Mouse (Mus musculus) CD4-positive helper T cell, adult 2 months (primary cell): ENCODE data around the gene Furin.

ENCODE experiments used
- DNase-seq: peaks from one replicate; pipeline ENCODE4 v3.0.0-alpha.2; 2012; ENCODE audit warnings: low read depth, missing footprints, low spot score

Furin gene

DNA sequence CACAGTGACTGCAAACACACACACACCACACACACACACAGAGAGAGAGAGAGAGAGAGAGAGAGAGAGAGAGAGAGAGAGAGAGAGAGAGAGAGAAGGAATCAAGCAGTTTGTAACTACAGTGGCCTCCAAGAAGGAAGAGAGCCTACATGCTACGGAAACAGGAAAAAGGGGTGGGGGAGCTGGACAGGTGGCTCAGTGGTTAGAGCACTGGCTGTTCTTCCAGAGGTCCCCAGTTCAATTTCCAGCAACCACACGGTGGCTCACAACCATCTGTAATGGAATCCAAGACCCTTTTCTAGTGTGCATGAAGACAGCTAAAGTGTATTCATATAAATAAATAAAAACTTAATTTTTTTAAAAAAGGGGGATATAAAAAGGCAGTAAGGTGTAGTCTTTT lies 32.6 kb downstream of the Furin start:
- no peak for DNase-seq

DNA sequence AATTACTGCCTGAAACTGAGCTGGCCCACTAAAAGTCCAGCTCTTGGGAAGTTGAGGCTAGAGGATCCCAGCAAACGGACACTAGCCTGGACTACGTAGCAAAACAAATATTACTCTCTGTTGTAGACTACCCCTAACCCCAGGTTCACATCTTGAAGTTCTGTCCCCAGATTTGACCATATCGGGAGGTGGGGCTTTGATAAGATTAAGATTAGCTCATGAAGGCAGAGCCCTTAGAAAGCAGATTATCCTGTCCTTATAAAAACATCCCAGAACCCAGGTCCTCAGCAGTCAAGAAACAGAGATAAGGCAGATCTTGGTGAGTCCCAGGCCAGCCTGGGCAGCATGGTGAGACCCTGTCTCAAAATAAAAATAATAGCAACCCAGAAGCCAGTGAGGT lies 33.1 kb downstream of the Furin start:
- no peak for DNase-seq

DNA sequence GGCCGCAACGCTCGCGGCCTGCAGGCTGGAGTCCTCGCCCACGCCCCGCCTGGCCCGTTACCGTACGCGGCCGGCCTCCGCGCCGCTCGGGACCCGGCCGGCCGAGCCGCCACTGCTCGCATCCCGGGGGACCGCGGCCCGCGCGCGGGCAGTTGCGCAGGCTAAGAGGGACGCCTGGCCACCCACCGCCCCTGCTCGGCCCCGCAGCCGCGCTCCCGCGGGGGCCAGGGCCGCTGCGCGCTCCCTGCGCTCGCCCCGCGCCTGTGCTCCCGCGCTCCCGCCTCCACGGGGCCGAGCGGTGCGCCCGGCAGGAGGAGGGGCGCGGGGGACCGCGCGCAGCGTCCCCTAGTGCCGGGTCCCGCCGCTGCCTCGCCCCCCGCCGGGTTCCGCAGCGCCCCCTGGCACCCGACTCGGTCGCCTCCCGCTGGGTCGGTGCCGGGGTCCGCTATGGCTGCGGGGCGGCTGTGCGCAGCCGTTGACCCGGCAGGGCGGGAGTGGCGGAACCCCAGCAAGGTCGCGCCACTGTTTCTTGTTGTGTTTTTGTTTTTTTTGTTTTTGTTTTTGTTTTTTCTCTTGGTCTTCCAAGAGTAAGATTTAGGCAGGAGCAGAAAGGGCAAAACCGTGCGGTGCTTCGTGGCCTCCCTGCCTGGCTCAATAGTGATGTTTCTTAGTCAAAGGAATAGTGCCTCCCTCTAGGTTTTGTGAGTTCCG lies 34.0 kb downstream of the Furin start, which contains the start of gene Man2a2:
TSS of gene Man2a2 (minus strand) at position 335 of the 711 bp plus-strand sequence.
- DNase-seq = peak; percentile 83

DNA sequence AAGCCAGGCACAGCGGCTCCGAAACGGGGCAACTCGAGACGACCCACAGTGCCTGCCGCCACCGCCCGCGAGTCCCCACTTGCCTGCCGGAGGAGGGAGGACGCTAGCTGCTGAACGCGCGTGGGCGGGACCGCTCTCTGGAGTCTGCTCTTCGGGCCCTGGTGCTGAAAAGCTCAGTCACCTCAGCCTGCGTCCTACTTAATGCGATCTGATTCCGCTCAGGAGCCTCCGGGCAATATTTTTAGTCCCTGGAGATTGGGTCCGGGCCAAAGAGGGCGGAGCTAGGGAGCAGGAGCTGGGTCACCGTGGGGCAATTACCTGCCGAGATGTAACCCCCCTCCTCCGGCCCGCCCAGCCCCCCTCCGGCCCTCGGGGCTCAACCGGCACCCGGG lies 34.6 kb downstream of the Furin start:
- peak; percentile 90 for DNase-seq

DNA sequence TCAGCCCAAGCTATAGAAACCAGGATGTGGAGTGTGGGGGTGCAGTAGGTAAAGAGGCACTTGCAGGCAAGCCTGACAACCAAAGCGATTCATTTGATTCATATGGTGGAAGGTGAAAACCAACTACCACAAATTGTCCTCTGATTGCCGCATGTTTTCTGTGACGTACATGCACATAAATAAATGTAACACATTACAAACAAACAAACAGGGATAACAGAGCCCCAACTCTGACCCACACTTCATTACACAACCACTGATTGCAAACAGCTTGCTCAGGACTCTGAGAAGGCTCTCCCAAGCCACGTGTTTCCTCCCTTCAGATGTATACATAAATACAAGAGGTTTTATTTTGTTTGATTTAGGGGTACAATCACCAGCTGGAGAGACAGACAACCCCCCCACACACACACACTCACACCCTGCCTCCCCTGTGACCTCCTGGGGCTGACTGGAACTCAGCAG lies 35.2 kb downstream of the Furin start:
- DNase-seq = peak; percentile 65

DNA sequence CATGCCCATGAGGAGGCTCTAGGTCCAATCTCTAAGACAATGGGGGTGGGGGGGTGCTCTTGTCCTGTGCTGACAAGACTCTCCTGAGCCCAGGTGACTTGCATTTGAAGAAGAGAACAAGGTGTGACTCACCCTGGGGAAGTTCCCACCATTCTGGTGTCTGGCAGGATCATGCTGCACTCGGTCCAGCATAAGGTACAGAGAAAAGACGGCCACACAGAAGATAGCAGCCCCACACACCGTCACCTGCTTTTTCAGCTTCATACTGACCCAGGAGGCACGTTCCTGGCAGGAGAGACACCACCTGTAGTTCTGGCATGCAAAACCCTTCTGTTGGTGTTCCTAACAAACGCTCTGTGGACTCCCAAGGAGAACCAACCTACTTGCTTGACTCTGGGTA lies 35.8 kb downstream of the Furin start:
- DNase-seq = no peak

DNA sequence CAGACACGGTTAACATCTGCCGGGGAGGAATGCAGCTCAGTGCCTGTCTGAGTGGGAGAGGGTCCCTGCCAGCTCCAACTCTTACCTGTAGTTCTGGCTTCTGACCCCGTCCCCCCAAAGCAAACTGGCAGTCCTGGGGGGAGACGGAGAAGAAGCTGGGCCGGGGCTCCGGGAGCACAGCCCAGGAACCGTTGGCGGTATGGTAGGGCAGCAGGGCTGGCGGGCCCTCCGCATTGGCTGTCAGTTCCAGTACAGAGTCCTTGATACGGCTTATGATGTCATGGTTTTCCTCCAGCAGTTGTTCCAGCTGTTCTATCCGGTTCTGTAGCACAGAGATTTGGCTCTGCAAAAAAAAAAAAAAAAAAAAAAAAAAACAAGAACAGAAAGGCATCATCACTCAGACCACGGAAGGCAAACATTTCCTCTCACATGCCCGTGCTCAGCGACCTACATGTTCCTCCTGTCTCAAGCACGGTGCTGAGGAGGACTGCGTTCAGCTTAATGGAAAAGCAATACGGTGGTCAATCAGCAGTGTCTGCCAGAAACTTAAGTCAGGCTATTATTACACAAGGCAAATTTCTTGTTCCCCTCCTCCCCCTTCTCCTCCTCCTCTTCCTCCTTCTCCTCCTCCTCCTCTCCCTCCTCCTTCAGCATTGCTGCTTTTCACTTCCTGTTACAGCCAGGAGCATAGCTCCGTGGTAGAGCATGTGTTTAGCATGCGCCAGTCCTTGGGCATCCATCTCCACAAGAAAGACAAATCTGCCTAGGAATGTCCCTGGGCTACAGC lies 36.4 kb downstream of the Furin start:
- peak; percentile 81 for DNase-seq

DNA sequence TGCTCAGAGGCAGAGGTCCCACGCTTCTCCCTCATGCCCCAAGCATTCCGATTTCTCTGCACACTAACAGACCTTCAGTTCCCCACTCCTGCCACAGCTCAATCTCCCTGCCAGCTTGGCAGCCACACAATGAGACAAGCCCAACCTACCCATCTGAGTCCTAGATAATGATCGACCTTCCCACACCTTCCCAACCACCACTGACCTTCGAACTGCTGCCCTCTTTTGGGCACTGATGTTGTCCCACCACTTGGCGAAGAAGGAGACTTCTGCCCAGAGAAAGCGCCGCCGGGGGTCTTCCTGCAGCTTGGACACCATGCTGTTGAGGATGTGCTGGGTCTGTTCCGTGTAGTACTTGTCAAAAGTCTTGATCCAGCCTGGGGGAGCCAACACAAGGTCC lies 37.2 kb downstream of the Furin start:
- DNase-seq = no peak

DNA sequence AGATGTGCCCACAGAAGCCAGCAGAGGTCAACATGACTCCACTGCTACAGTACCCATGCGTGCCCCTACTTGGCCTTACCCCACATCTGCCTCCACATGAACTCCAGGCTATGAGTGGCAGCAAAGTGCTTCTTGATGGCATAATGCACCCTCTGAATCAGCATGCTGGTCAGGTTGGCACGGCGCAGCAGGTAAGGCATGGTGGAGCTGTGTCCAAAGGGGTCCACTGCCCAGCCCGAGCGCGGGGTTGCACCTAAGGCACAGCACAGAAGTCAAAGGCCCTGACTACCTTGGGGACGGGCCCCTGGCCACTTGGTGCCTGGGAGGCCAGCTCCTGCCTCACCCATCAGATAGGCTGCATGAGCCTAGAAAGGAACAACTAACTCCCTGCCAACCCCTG lies 38.0 kb downstream of the Furin start:
- DNase-seq = no peak

DNA sequence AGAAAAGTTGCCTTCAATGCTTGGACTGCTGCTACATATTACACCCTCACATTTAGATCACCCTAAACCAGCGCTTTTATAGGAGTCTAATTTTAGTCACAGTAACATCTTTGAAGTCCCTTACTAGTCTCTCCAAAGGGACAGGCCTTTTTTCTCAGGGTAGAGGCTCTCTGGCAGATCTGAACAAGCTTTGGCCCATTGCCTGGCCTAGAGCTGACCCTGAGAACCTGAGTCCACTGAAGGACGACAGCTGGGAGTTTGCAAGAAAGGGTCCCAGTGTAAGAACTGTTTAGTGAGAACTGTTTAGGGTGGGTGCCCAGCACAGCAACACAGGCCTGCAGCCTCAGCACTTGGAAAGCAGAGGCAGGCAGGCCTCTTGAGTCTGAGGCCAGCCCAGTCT lies 39.5 kb downstream of the Furin start:
- DNase-seq = no peak

DNA sequence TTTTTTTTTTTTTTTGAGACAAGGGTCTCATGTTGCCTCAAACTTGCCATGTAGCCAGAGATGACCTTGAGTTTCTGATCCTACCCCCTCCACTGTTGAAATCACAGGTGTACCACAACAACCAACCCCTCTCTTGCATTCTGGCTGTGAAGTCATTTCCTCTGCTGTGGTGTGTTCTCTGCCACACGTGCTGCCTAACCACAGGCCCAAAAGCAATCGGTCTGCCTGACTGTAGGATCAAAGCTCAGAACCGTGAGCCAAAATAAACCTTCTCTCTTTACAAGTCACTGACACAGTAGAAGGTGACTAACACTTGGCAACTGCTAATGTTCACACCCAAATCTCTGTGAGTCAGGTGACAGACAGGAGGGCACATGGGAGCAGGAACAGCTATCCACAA lies 44.8 kb downstream of the Furin start:
- DNase-seq = no peak

DNA sequence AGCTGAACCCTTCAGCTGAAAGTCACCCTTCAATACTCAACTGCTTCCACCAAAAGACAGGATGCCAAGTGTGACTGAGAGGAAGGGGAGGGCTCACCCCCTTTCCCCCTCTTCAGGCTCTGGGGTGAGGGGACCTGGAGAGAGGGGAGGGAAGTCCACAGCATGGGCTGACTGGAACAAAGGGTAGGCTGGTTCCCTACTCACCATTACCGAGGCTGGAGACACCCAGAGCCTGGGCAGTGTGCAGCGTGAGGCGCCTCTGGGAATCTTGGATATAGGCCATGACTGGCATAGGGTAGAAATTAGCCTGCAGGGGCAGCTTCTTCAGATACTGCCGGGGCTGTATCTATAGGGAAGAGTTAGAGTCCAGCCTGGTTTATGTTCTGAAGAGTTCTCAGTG lies 47.2 kb downstream of the Furin start:
- DNase-seq = no peak

DNA sequence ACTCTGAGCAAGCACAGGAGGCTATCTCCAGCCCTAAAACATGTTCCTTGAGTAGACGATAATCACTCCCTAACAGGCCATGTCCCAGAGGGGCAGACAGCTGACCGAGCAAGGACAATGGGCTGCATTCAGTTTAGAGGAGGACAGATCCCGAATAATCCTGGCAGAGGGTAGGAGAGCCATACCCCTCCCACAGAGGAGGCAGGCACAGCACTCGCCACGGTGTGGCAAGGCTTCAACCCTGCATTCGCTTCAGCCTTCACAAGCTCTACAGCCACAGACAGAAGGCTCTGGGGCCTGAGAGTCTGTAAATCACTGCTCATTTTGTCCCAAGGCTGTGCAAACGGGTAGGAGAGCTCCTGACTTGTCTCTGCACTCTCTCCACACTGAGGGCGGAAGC lies 48.1 kb downstream of the Furin start:
- DNase-seq = no peak

DNA sequence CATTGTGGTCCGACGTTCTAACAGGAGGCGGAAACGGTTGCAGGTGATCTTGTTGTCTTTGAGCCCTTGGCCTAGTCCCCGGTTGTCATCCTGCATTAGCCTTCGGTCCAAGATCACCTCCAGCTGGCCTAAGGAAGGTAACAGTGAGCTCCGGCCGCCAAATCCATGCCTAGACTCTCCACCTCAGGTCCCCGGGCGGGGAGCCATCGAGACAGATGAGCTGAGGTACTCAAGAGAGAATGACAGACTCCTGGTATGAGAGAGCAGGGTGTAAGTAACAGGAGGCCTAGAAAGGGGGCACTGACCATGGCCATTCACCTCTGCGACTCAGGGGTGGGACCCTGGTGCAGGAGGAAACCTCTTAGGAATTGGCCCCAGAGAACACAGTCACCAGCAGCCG lies 48.9 kb downstream of the Furin start:
- no peak for DNase-seq

DNA sequence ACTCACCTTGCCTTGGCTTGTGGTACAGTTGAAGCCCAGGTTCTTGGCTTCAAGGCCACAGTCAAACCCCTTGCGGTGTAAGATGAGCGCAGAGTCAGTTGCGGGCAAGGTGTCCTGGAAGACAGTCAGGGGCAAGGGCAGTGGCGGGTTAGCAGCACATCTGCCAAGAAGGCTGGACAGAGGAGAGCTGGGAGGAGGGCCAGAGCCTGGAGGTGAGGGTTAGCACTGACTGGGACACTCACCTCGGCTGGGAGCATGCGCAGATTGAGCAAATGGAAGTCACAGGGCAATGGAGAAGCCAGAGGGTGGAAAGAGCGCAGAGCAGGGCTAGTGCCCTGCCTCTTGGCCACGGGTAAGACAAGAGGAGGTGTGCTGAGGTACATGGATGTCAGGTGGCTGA lies 52.3 kb downstream of the Furin start:
- DNase-seq = no peak

DNA sequence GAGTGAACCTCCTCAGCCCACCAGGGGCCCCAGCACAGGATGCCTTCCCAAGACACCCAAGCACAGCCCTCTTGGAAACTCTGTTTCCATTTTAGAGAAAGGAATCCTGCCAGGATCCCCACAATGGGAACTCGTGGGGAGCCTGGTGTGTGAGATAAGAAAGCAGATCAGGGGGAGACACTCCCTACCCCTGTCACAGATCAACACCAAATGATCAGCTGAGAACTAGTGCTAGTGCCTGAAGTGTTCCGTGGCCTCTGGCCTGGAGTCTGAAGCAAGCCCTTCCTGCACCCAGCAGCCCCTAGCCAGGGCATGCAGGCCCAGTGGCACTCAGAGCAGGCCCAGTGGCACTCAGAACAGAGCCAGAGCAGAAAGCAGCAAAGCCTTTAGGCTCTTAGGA lies 54.4 kb downstream of the Furin start:
- no peak for DNase-seq

DNA sequence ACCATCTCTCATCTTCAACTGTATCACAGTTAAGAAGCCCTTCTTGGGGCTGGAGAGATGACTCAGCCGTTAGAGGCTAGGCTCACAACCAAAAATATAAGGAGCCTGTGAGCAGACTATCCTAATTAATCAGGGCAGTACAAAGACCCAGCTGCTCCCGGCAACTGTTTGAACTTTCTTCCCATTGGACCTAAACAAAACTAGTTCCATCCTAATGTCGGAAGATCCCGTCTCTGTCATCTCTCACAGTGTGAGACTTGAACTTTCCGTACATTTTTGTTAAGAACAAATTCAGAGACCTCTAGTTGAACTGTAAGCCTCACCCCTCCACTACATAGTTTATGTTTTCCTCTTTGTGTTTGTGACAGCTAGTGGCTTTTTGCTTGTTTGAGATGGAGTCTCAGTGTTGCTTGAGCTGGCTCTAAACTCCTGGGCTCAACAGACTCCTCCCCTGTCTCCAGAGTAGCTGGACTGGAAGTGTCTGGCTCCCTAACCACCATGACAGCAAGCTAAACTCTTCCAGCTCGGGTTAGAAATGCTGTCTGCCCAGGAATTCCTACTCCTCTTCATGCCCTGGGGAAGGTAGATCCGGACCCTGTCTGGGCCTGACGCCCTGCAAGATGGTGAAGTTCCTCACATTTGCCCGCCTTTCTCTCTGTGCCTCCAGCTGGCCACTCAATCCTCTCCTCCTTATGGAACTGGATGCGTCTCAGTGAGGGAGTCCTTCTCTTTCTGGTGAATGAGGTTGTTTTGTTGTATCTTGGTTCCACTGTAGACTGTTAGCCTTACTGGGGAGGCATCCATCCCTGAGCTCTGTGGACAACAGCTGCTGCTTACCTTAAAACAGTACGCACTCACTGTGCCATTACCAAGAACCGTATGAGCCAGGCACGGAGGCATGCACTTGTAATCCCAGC lies 57.3 kb downstream of the Furin start:
- no peak for DNase-seq

DNA sequence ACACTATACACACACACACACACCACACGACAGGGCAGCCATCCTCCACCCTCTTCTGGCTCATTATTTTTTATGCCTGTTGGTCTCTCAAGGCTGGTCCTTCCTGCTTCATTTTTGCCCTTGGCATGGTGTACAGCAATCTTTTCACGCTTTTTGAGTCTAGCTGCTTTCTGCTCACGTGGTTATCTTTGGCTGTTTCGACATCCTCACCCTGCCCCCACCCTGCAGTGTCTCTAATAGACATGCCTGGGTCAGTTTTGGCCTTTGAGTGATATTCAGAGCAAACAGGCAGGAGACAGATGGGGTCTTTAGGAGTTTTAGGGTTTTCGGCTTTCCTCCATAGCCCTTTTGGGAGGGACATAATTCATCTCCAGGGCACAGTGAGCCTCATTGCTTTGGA lies 58.4 kb downstream of the Furin start:
- DNase-seq = no peak

DNA sequence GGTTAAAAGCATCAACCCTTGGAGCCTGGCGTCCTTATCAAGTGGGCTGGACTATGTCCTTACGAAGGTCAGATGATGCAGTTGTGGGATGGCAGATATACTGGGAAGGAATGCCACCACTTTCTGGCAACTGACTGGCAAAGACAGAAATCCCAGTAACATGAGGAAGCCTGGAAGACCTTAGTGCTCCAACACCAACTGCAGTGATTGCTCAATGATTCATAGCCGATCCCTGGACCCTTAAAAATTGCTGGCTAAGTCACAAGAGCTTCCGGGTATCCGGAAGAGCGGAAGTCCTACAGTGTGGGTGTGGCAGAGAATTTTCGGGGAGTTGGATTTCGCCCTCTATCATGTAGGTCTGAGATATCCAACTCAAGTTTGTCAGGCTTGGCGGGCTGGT lies 59.1 kb downstream of the Furin start:
- no peak for DNase-seq

DNA sequence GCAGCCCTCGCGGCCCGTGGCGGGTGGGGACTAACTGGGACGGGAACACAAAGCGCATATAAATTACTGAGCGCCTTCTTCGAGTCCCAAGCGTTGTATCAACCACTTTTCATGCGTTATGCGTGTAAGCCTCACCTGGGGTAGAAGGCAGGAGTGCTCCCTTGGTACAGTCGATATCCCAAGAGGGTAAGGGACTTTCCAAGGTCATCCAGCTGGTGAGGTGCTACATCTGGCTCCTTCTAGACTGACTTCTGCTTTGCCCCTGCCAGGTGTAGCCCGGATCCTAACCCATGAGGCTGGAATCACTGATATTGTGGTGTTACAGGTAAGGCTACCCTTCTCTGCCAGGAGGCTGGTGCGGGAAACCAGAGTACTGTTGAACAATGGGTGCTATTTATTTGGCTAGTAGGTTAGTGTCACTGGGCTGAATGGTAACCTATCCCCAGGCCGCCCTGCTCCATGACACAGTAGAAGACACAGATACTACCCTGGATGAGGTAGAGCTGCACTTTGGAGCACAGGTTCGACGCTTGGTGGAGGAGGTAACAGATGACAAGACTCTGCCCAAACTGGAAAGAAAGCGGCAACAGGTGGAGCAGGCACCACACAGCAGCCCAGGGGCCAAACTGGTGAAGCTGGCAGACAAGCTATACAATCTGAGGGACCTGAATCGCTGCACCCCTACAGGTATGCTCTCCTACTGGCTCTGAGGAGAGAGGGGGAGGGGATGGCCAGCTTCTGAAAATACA lies 61.8 kb downstream of the Furin start:
- DNase-seq = no peak

DNA sequence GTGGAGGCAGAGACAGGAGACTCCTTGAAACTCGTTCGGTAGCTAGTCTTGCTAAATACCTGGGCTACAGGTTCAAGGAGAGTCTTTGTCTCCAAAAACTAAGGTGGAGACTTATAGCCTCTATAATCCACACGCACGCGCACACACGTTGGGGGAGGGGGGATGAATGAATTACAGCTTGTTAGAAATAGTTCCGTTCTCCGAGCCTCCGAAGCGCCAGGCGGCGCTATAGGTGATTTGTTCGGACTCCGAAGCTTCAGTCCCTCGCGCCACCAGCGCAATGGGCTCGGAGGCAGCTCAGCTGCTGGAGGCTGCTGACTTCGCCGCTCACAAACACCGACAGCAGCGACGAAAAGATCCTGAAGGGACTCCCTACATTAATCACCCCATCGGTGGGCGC lies 62.4 kb downstream of the Furin start, which contains the start of gene Hddc3:
TSS of gene Hddc3 (plus strand) at position 247 of the 400 bp plus-strand sequence.
- peak; percentile 96 for DNase-seq
